Mouse (Mus musculus) stomach, embryonic 15.5 days (tissue): ENCODE results near the gene Mbd3. TPM values are rescaled to one million over a fixed set of nuclear protein-coding genes. Genes with fewer than 3 reads are reported as not detected.

Source experiments
- ATAC-seq: fragments of 200-750 bp; cut with Nextera tagmentation; 2 replicates; pipeline ENCODE4 v1.8.0; 2017; ENCODE audit warnings: low read depth, moderate number of reproducible peaks, moderate TSS enrichment; ENCODE audit not compliant: insufficient read depth, low FRiP score
- H3K27ac ChIP-seq: fragments of 300-500 bp; sonication (generic); 2 replicates; pipeline ENCODE4 v1.5.1; 2015; ENCODE audit warnings: mild to moderate bottlenecking, inconsistent platforms
- H3K27me3 ChIP-seq: fragments of 300-500 bp; sonication (generic); replicated peaks from 2 replicates; pipeline ENCODE4 v1.6.1; 2015; ENCODE audit warnings: inconsistent platforms
- H3K36me3 ChIP-seq: fragments of 300-500 bp; sonication (generic); 2 replicates; pipeline ENCODE4 v1.6.1; 2015; ENCODE audit warnings: inconsistent platforms
- H3K4me1 ChIP-seq: fragments of 300-500 bp; sonication (generic); 2 replicates; pipeline ENCODE4 v1.6.1; 2015; ENCODE audit warnings: inconsistent platforms
- H3K4me2 ChIP-seq: fragments of 300-500 bp; sonication (generic); 2 replicates; pipeline ENCODE4 v1.6.1; 2015; ENCODE audit warnings: mild to moderate bottlenecking, inconsistent platforms
- H3K4me3 ChIP-seq: fragments of 300-500 bp; sonication (generic); replicated peaks from 2 replicates; pipeline ENCODE4 v1.5.1; 2015; ENCODE audit warnings: inconsistent platforms
- H3K9ac ChIP-seq: fragments of 300-500 bp; sonication (generic); 2 replicates; pipeline ENCODE4 v1.6.1; 2015; ENCODE audit warnings: inconsistent platforms
- H3K9me3 ChIP-seq: fragments of 300-500 bp; sonication (generic); 2 replicates; pipeline ENCODE4 v1.6.1; 2016; ENCODE audit warnings: inconsistent platforms
- WGBS: fragments of 180-500 bp; shearing (Covaris S2); methylation state at CpG from one replicate; pipeline ENCODE4 v1.1.7; 2015; 5-methylcytosine and 5-hydroxymethylcytosine counted together
- polyA plus RNA-seq: library from polyadenylated mRNA; unstranded; fragments of >200 nt; fragmentation: Nextera tagmentation; extraction: Ambion mirVana; gene quantifications from 2 replicates; pipeline ENCODE4 v1.2.1, GENCODE M21; 2015

The Mbd3 gene
- polyA plus RNA-seq, 1 experiment from 2014 or later, result 204 TPM

GRCm38 (mm10) chr10:80434823-80435222 is 35.5 kb upstream of the Mbd3 start:
- no peak overlapping the region for H3K4me3 ChIP-seq
- no peak for ATAC-seq
- no peak overlapping the region for H3K9ac ChIP-seq

DNA sequence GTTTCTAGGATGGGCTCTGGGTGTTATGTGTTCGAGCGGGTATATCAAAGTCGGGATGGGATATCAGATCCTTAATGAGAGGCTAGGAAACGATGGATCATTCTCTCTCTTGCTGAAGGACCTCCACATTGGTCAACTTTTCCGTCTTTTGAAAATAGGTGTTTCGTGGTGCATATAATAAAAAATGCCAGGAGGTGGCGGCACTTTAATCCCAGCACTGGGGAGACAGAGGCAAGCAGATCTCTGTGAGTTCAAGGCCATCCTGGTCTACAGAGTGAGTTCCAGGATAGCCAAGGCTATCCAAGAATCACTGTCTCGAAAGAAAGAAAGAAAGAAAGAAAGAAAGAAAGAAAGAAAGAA is 34.9 kb upstream of the Mbd3 start:
- Histone ChIP-seq H3K4me1 (peaks cover 33% of the 10 kb centered on the region), H3K4me2 (peak overlapping the region; percentile 34), H3K9me3 (no peaks in the 10 kb centered on the region), H3K9ac (no peak overlapping the region), H3K36me3 (peaks cover 6% of the 10 kb centered on the region; the same call in 1 of the 2 replicates), H3K4me3 (peak overlapping the region; percentile 98), H3K27me3 (no peaks in the 10 kb centered on the region), H3K27ac (peak overlapping the region; percentile 93)
- ATAC-seq, result no peak
- WGBS, result 13% methylated on average over 8 of the region's 8 CpGs

More at GRCm38 (mm10) chr10:80434823-80435222, 35.5 kb upstream of the Mbd3 start:
- Histone ChIP-seq H3K27me3 (no peaks in the 10 kb centered on the region), H3K9me3 (no peaks in the 10 kb centered on the region), H3K36me3 (peaks cover under 1% of the 10 kb centered on the region; the same call in 1 of the 2 replicates), H3K27ac (peak overlapping the region; percentile 93; the same call in 1 of the 2 replicates), H3K4me2 (0 out of 2 replicates have a peak overlapping the region, but pooled peaks have one; percentile 34), H3K4me1 (peaks cover 30% of the 10 kb centered on the region)
- WGBS, result 81% methylated on average over 3 of the region's 3 CpGs

GRCm38 (mm10) chr10:80433513-80434232 is 34.3 kb upstream of the Mbd3 start, which contains the start of gene Tcf3:
Gene Tcf3 (minus strand): TSS chr10:80433647.
- peak; percentile 91 for ATAC-seq
- H3K4me1 ChIP-seq, result peaks cover 33% of the 10 kb centered on the region
- H3K36me3 ChIP-seq, result peaks cover 11% of the 10 kb centered on the region; the same call in 1 of the 2 replicates
- under 1% methylated on average over 48 of the region's 61 CpGs for WGBS
- H3K4me2 ChIP-seq, result peak within 1 kb of the TSS; percentile 83
- peak within 1 kb of the TSS; percentile 99 for H3K9ac ChIP-seq
- no peaks in the 10 kb centered on the region for H3K27me3 ChIP-seq
- H3K4me3 ChIP-seq, result peak within 1 kb of the TSS; percentile 98
- peak within 1 kb of the TSS; percentile 93 for H3K27ac ChIP-seq
- no peaks in the 10 kb centered on the region for H3K9me3 ChIP-seq

DNA sequence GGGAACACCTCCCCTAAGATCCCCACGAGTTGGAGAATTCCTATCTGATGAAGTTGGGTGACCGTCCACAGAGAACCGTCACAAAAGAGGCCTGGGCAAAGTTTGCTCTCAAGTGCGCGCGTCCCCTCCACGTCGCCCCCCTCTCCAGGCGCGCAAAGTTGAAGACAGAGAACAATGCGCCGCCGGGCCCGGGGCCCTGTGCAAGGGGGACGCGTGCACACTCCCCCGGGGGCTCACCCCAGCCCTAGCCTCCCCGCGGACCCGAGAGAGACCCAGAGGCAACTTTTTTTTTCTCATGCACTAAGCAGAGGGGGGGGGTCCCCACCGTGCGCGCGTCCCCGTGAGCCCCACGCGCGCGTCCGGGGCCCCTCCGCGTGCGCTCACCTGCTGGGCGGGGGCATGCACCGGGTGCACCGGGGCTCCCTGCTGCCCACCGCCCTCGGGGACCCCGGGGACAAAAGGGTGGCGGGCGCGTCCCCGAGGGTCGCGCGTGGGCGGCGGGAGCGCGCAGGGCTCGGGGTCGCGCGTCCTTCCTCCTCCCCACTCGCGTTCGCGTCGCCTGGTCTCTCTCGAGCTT is 33.7 kb upstream of the Mbd3 start:
- Histone ChIP-seq H3K9me3 (no peaks in the 10 kb centered on the region), H3K27ac (peak overlapping the region; percentile 93), H3K27me3 (no peaks in the 10 kb centered on the region), H3K36me3 (peaks cover 17% of the 10 kb centered on the region), H3K4me3 (peak overlapping the region; percentile 98), H3K4me1 (peaks cover 33% of the 10 kb centered on the region), H3K9ac (peak overlapping the region; percentile 99), H3K4me2 (peak overlapping the region; percentile 83)
- under 1% methylated on average over 58 of the region's 60 CpGs for WGBS
- ATAC-seq, result no peak

DNA sequence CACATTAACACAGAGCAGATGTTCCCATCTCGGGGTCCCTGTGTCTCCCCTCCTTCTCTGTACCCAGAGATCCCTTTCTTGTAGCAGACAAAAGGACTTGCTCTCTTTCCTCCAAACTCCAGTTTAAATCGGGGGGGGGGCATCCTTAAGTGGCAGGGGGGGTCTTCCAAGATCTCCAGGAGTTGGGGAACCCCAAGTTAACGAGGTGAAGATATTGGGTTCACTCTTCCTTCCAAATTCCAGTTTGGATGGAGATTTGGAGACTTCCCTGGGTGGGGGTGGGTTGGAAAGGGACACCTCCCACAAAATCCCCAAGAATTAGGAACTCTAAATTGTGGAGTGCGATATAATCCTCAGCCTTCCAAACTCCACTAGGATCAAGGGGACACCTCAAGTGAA is 33.0 kb upstream of the Mbd3 start:
- Histone ChIP-seq H3K9me3 (no peaks in the 10 kb centered on the region), H3K4me2 (peak overlapping the region; percentile 83), H3K4me1 (peaks cover 33% of the 10 kb centered on the region), H3K27me3 (no peaks in the 10 kb centered on the region), H3K9ac (peak overlapping the region; percentile 99), H3K27ac (peak overlapping the region; percentile 93), H3K4me3 (peak overlapping the region; percentile 98), H3K36me3 (peaks cover 23% of the 10 kb centered on the region)
- 5% methylated on average over 4 of the region's 4 CpGs for WGBS
- ATAC-seq, result no peak

- no peak for ATAC-seq
- WGBS, result 16% methylated on average over 16 of the region's 16 CpGs
- H3K27me3 ChIP-seq, result no peaks in the 10 kb centered on the region
These were observed 32.4 kb upstream of the Mbd3 start for GRCm38 (mm10) chr10:80431570-80432386.

DNA sequence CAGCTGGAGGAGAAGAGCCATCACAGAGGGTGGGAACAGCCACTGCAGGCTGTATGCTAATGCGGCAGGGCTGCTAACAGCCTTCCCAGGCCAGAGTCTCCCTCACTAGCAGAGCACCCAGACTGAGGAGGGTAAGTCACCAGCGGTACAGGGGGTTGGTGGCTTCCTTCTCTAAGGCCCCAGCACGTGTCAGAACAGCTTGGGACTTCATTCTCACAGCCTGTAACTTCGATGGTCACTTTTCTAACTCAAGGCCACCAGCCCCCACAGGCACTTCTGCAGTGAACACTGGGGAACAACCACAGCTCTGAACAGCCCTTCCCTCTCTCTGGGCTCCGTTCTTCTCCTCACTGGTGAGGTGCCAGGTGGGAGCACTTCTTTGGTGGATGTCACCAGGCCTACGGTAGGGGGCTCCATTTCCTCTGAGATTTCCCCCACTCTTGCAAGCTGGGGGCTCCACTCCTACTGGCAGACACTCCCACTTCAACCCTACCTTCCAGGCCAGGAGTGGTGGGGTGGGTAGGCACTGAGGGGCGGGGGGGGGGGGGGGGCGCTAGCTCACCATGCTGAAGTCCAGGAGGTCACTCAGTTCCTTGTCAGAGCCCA is 31.1 kb upstream of the Mbd3 start:
- Histone ChIP-seq H3K9me3 (no peaks in the 10 kb centered on the region), H3K36me3 (peaks cover 42% of the 10 kb centered on the region), H3K27me3 (no peaks in the 10 kb centered on the region), H3K9ac (no peak overlapping the region), H3K4me3 (no peak overlapping the region), H3K27ac (no peak overlapping the region), H3K4me1 (peaks cover 25% of the 10 kb centered on the region), H3K4me2 (no peak overlapping the region)
- ATAC-seq, result no peak
- 70% methylated on average over 7 of the region's 8 CpGs for WGBS

More at GRCm38 (mm10) chr10:80431570-80432386, 32.4 kb upstream of the Mbd3 start:
- H3K36me3 ChIP-seq, result peaks cover 29% of the 10 kb centered on the region
- peak overlapping the region; percentile 98 for H3K4me3 ChIP-seq
- H3K4me2 ChIP-seq, result peak overlapping the region; percentile 83
- H3K9me3 ChIP-seq, result no peaks in the 10 kb centered on the region
- H3K4me1 ChIP-seq, result peaks cover 33% of the 10 kb centered on the region
- H3K27ac ChIP-seq, result peak overlapping the region; percentile 93
- peak overlapping the region; percentile 99 for H3K9ac ChIP-seq

- Histone ChIP-seq H3K27ac (no peak overlapping the region), H3K9ac (no peak overlapping the region), H3K27me3 (no peaks in the 10 kb centered on the region), H3K4me2 (no peak overlapping the region), H3K4me3 (no peak overlapping the region), H3K4me1 (peaks cover 19% of the 10 kb centered on the region), H3K9me3 (no peaks in the 10 kb centered on the region), H3K36me3 (peaks cover 49% of the 10 kb centered on the region)
- ATAC-seq, result no peak
- WGBS, result 86% methylated on average over 8 of the region's 8 CpGs
These were observed 30.4 kb upstream of the Mbd3 start for GRCm38 (mm10) chr10:80429800-80430199.

DNA sequence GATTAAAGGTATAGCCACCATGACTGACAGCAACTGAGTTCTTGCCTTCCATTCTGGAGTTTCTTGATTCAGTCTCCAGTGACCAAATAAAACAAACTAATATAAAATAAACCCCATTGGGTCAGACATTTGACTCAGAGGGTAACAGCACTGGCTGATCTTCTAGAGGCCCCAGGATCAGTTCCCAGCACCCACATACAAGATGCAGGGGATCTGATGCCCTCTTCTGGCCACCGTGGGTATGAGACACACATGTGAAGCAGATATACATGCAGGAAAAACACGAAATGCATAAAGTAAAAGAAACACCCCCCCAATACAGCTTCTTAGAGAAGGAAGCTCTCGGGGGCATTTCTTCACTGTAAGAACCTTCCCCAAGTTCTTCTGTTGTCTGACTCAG is 25.7 kb upstream of the Mbd3 start:
- ATAC-seq, result no peak
- Histone ChIP-seq H3K36me3 (peaks cover 65% of the 10 kb centered on the region), H3K9ac (no peak overlapping the region), H3K27me3 (no peaks in the 10 kb centered on the region), H3K27ac (no peak overlapping the region), H3K9me3 (no peaks in the 10 kb centered on the region), H3K4me1 (0 out of 2 replicates have a peak, but pooled peaks cover 7% of the 10 kb centered on the region), H3K4me2 (no peak overlapping the region), H3K4me3 (no peak overlapping the region)
- WGBS, result 88% methylated on average over 3 of the region's 3 CpGs

GRCm38 (mm10) chr10:80423562-80423961 is 24.2 kb upstream of the Mbd3 start:
- Histone ChIP-seq H3K36me3 (peaks cover 68% of the 10 kb centered on the region), H3K4me1 (peaks cover 19% of the 10 kb centered on the region), H3K9ac (no peak overlapping the region), H3K4me2 (no peak overlapping the region), H3K27ac (peak overlapping the region; percentile 32; the same call in 1 of the 2 replicates), H3K4me3 (no peak overlapping the region), H3K27me3 (no peaks in the 10 kb centered on the region), H3K9me3 (no peaks in the 10 kb centered on the region)
- peak; percentile 70; the same call in 1 of the 2 replicates for ATAC-seq
- WGBS, result 36% methylated on average over 4 of the region's 4 CpGs

GRCm38 (mm10) chr10:80421651-80422472 is 22.5 kb upstream of the Mbd3 start:
- Histone ChIP-seq H3K27ac (peak overlapping the region; percentile 18; the same call in 1 of the 2 replicates), H3K4me1 (peaks cover 24% of the 10 kb centered on the region), H3K4me3 (no peak overlapping the region), H3K9me3 (no peaks in the 10 kb centered on the region), H3K27me3 (no peaks in the 10 kb centered on the region), H3K9ac (no peak overlapping the region), H3K4me2 (no peak overlapping the region), H3K36me3 (peaks cover 68% of the 10 kb centered on the region)
- WGBS, result 82% methylated on average over 9 of the region's 9 CpGs
- peak; percentile 84 for ATAC-seq
